Mouse (Mus musculus) hindbrain, embryonic 14.5 days (tissue): Measurements from ENCODE around the gene Sdk1. TPM values are rescaled to one million over a fixed set of nuclear protein-coding genes. Genes with fewer than 3 reads are reported as not detected.

Experiments
- ATAC-seq: fragments of 200-750 bp; cut with Nextera tagmentation; 2 replicates; pipeline ENCODE4 v1.8.0; 2017; ENCODE audit warnings: moderate number of reproducible peaks, mild to moderate bottlenecking, moderate TSS enrichment, moderate library complexity; ENCODE audit not compliant: low FRiP score
- DNase-seq: peaks from one replicate; pipeline ENCODE4 v3.0.0-alpha.2; 2015; ENCODE audit warnings: low spot score
- H3K27ac ChIP-seq: fragments of 300-500 bp; sonication (generic); 2 replicates; pipeline ENCODE4 v1.5.1; 2014; ENCODE audit warnings: mild to moderate bottlenecking, moderate library complexity
- H3K27me3 ChIP-seq: fragments of 300-500 bp; sonication (generic); 2 replicates; pipeline ENCODE4 v1.6.1; 2014; ENCODE audit warnings: mild to moderate bottlenecking, low read length, mixed read lengths; ENCODE audit not compliant: control insufficient read depth, insufficient read depth
- H3K36me3 ChIP-seq: fragments of 300-500 bp; sonication (generic); replicated peaks from 2 replicates; pipeline ENCODE4 v1.6.1; 2014; ENCODE audit not compliant: control insufficient read depth, insufficient read depth
- H3K4me1 ChIP-seq: fragments of 300-500 bp; sonication (generic); replicated peaks from 2 replicates; pipeline ENCODE4 v1.6.1; 2014; ENCODE audit warnings: antibody characterized with exemption, low read length, mixed read lengths; ENCODE audit not compliant: control insufficient read depth, insufficient read depth
- H3K4me2 ChIP-seq: fragments of 300-500 bp; sonication (generic); replicated peaks from 2 replicates; pipeline ENCODE4 v1.6.1; 2014; ENCODE audit warnings: mild to moderate bottlenecking, moderate library complexity
- H3K4me3 ChIP-seq: fragments of 300-500 bp; sonication (generic); replicated peaks from 2 replicates; pipeline ENCODE4 v1.5.1; 2014; ENCODE audit warnings: mild to moderate bottlenecking, low read length
- H3K9ac ChIP-seq: fragments of 300-500 bp; sonication (generic); 2 replicates; pipeline ENCODE4 v1.6.1; 2014
- H3K9me3 ChIP-seq: fragments of 300-500 bp; sonication (generic); 2 replicates; pipeline ENCODE4 v1.6.1; 2016; ENCODE audit warnings: low read length; ENCODE audit not compliant: control insufficient read depth
- whole genome bisulfite sequencing: fragments of 180-500 bp; shearing (Covaris S2); extraction: QIAGEN DNeasy Blood & Tissue Kit; methylation state at CpG from one replicate; pipeline ENCODE4 v1.1.7; 2014; 5-methylcytosine and 5-hydroxymethylcytosine counted together
- polyA plus RNA-seq: library from polyadenylated mRNA; unstranded; fragments of >200 nt; fragmentation: Nextera tagmentation; extraction: Ambion mirVana; gene quantifications from 2 replicates; pipeline ENCODE4 v1.2.1, GENCODE M21; 2014

Sdk1 gene
- polyA plus RNA-seq, 1 experiment from 2014 or later: 2.5 TPM

DNA sequence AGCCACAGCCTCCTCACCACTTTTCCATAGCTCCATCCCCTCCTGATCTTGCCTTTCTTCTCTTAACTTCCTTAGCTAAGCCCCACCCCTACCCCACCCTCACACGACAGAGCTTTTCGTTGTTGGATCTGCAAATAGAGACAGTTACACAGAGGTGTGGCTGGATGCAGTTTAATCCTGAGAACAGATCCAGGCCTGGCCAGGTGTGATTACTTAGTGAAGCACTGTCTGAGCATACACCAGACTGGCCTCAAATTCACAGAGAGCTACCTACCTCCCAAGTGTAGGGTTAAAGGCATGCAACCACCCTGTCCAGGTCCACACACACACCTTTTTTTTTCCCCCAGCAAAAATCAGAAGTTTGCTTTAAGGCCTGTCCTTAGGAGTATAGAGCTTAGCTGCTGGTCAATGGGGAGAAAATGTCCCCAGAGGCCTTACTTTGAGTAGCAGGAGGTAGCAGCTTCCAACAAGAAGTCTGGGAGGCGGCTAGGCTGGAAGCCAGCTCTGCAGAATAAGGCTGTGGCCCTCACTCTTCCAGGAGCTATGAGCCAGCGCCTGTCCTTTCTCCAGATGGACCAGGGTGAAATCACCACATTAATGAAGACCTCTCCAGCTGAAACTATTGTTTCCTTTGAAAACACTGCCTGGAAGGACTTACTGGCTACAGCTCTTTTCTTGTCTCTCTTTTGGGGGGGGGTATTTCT is 781.7 kb downstream of the Sdk1 start:
- Histone ChIP-seq H3K4me3 (no peak overlapping the region), H3K9ac (no peak overlapping the region), H3K4me1 (no peaks in the 10 kb centered on the region), H3K9me3 (no peaks in the 10 kb centered on the region), H3K27ac (no peak overlapping the region), H3K4me2 (no peak overlapping the region), H3K36me3 (no peaks in the 10 kb centered on the region), H3K27me3 (no peaks in the 10 kb centered on the region)
- ATAC-seq (no peak), DNase-seq (no peak)
- WGBS: 73% methylated on average over 4 of the region's 4 CpGs

DNA sequence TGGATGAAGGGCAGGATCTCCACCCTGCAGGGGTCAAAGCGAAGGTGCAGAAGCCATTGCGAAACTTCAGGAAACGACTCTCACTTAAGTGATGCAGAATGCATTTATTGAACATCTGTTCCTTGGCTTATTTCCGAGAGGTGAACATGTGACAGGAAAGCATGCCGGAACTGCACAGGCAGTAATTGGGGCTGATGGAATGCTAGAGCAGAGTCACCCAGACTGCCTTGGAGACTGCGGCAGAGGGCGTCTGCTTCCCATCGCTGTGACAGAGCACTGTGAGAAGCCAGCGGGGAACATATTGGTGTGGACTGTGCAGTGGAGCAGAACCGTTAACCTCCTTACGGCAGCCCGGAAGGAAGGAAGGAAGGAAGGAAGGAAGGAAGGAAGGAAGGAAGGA is 783.2 kb downstream of the Sdk1 start:
- H3K27ac ChIP-seq: no peak overlapping the region
- ATAC-seq (no peak), DNase-seq (no peak)
- no peak overlapping the region for H3K4me2 ChIP-seq
- H3K4me1 ChIP-seq: no peaks in the 10 kb centered on the region
- 69% methylated on average over 12 of the region's 12 CpGs for WGBS
- no peak overlapping the region for H3K4me3 ChIP-seq
- no peaks in the 10 kb centered on the region for H3K27me3 ChIP-seq
- no peak overlapping the region for H3K9ac ChIP-seq
- no peaks in the 10 kb centered on the region for H3K9me3 ChIP-seq
- no peaks in the 10 kb centered on the region for H3K36me3 ChIP-seq

GRCm38 (mm10) chr5:142036536-142036935 is 795.2 kb downstream of the Sdk1 start:
- Histone ChIP-seq H3K9ac (no peak overlapping the region), H3K4me3 (no peak overlapping the region), H3K27me3 (no peaks in the 10 kb centered on the region), H3K36me3 (no peaks in the 10 kb centered on the region), H3K4me2 (no peak overlapping the region), H3K9me3 (no peaks in the 10 kb centered on the region), H3K27ac (no peak overlapping the region), H3K4me1 (no peaks in the 10 kb centered on the region)
- DNase-seq (no peak), ATAC-seq (no peak)
- WGBS: 71% methylated on average over 9 of the region's 9 CpGs

- no peak for DNase-seq
- Histone ChIP-seq H3K4me2 (no peak overlapping the region), H3K9ac (no peak overlapping the region), H3K27ac (no peak overlapping the region), H3K9me3 (no peaks in the 10 kb centered on the region), H3K4me1 (no peaks in the 10 kb centered on the region; the same call in 1 of the 2 replicates), H3K27me3 (no peaks in the 10 kb centered on the region), H3K4me3 (no peak overlapping the region), H3K36me3 (no peaks in the 10 kb centered on the region)
- 89% methylated on average over 6 of the region's 6 CpGs for WGBS
- ATAC-seq: no peak
Measured at GRCm38 (mm10) chr5:142039236-142039635, 797.9 kb downstream of the Sdk1 start.

DNA sequence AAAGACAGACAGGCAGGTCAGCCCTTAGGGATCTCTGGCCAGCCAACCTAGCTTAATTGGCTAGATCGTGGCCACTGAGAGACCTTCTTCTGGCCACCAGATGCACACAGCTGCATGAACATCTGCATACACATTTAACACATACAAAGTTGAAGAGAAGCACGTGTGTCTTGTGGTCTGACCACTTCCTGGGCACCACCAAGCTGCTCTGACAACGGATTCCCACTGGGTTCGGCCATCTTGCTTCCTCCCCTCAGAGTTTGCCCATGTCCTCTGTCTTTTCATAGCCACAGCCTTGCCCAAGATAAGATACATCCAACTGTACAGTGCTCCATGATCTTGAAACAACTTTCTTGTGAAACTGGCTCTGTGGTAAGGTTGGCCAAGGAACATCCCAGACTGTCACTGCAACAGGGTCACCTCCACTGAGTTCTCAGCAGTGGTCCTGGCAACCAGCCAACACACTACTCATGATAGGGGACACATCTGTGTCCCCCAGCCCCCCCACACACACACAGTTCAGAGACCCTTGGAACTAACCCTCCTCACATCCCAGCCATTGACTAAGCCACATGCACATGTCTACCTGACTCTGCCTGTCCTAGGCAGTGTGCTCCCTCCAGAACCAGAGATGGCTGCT is 798.7 kb downstream of the Sdk1 start:
- WGBS: 84% methylated on average over 4 of the region's 4 CpGs
- no peak for DNase-seq

DNA sequence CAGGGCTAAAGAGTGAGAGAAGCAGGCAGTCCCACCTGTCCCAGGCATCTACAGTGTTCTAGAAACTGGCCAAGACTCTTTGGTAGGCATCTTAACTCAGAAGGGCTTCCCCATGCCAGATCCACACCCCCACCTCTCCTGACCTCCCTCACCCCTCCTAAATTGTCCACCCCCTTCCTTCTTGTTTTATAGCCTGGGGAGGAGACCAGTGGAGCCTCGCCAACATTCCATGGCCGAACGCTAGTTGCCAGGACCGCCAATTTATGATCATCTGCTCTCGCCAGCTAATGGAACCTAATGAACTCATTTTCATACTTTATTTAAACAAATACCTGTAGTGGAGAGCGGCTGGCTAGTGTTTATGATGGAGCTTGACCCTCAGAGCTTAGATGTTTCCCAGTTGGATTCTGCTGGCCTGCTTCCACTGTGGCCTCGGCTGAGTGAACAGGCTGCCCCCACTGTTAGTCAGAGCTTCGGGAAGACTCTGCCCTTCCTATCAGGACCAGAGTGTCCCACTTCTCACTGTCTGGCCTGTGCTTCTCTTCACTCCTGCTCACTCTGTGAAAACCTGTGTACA is 800.0 kb downstream of the Sdk1 start:
- ATAC-seq: no peak
- Histone ChIP-seq H3K27me3 (no peaks in the 10 kb centered on the region), H3K4me3 (no peak overlapping the region), H3K9me3 (no peaks in the 10 kb centered on the region), H3K4me1 (no peaks in the 10 kb centered on the region; the same call in 1 of the 2 replicates), H3K36me3 (no peaks in the 10 kb centered on the region), H3K9ac (no peak overlapping the region), H3K4me2 (no peak overlapping the region), H3K27ac (no peak overlapping the region)
- WGBS: 78% methylated on average over 8 of the region's 8 CpGs
- DNase-seq: no peak

More for the DNA sequence above, 798.7 kb downstream of the Sdk1 start:
- no peak overlapping the region for H3K27ac ChIP-seq
- H3K27me3 ChIP-seq: no peaks in the 10 kb centered on the region
- no peak overlapping the region for H3K4me3 ChIP-seq
- no peaks in the 10 kb centered on the region; the same call in 1 of the 2 replicates for H3K4me1 ChIP-seq
- H3K9me3 ChIP-seq: no peaks in the 10 kb centered on the region
- no peak for ATAC-seq
- no peak overlapping the region for H3K4me2 ChIP-seq
- no peaks in the 10 kb centered on the region for H3K36me3 ChIP-seq
- no peak overlapping the region for H3K9ac ChIP-seq

- no peaks in the 10 kb centered on the region for H3K36me3 ChIP-seq
- no peaks in the 10 kb centered on the region for H3K27me3 ChIP-seq
- ATAC-seq: no peak
- no peak for DNase-seq
- H3K4me3 ChIP-seq: no peak overlapping the region
- no peak overlapping the region for H3K27ac ChIP-seq
- no peak overlapping the region for H3K9ac ChIP-seq
- WGBS: 77% methylated on average over 4 of the region's 4 CpGs
- H3K4me1 ChIP-seq: no peaks in the 10 kb centered on the region
- no peak overlapping the region for H3K4me2 ChIP-seq
- H3K9me3 ChIP-seq: 0 out of 2 replicates have a peak, but pooled peaks cover 4% of the 10 kb centered on the region
Measured at GRCm38 (mm10) chr5:142061781-142062180, 820.5 kb downstream of the Sdk1 start.

GRCm38 (mm10) chr5:142071322-142071721 is 830.0 kb downstream of the Sdk1 start:
- H3K27me3 ChIP-seq: no peaks in the 10 kb centered on the region
- H3K9ac ChIP-seq: no peak overlapping the region
- ATAC-seq: no peak
- DNase-seq: no peak
- H3K36me3 ChIP-seq: no peaks in the 10 kb centered on the region
- 93% methylated on average over 3 of the region's 3 CpGs for WGBS
- no peak overlapping the region for H3K27ac ChIP-seq
- H3K4me3 ChIP-seq: no peak overlapping the region
- H3K4me2 ChIP-seq: no peak overlapping the region
- 0 out of 2 replicates have a peak, but pooled peaks cover 4% of the 10 kb centered on the region for H3K4me1 ChIP-seq
- H3K9me3 ChIP-seq: no peaks in the 10 kb centered on the region

- Histone ChIP-seq H3K4me1 (0 out of 2 replicates have a peak, but pooled peaks cover 4% of the 10 kb centered on the region), H3K9ac (no peak overlapping the region), H3K4me2 (no peak overlapping the region), H3K27ac (no peak overlapping the region), H3K9me3 (no peaks in the 10 kb centered on the region), H3K4me3 (no peak overlapping the region), H3K27me3 (no peaks in the 10 kb centered on the region; the same call in 1 of the 2 replicates), H3K36me3 (no peaks in the 10 kb centered on the region)
- no peak for DNase-seq
- 89% methylated on average over 3 of the region's 3 CpGs for WGBS
- no peak for ATAC-seq
Measured at GRCm38 (mm10) chr5:142073901-142074300, 832.6 kb downstream of the Sdk1 start.
